Mouse (Mus musculus): ENCODE measurements around the gene Doxl2.

Doxl2 gene

GRCm38 (mm10) chr6:49009161-49009555, 34.4 kb downstream of the Doxl2 start:
- in situ Hi-C loops (cut with MseI, MboI) = no loop called here

- in situ Hi-C loops (cut with MseI, MboI) = no loop called here
Measured at GRCm38 (mm10) chr6:49009665-49010064, 34.9 kb downstream of the Doxl2 start.

- in situ Hi-C loops (cut with MseI, MboI) = no loop called here
Measured at GRCm38 (mm10) chr6:49011191-49011590, 36.4 kb downstream of the Doxl2 start.

- in situ Hi-C loops (cut with MseI, MboI) = no loop called here
Measured at GRCm38 (mm10) chr6:49013023-49013422, 38.3 kb downstream of the Doxl2 start.

- in situ Hi-C loops (cut with MseI, MboI) = no loop called here
Measured at GRCm38 (mm10) chr6:49013458-49013857, 38.7 kb downstream of the Doxl2 start.

DNA sequence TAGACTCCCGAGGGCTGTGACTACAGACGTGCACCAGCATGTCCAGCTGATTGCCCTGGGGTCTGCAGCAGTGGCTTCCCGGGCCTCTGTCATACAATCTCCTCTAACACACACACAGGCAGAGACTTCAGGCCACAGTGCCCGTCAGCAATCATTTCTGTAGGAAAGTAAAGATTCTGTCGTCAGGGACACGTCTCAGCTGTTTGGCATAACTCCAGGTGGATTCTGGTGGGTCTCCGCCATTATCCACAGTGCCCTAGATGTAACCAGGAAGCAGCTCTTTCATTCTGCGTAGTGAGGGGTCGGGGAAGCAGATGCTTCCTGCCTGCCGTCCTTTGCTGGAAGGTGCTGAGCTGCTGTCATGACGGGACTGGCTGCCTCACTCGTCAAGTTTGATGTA, 42.4 kb downstream of the Doxl2 start:
- in situ Hi-C loops (cut with MseI, MboI) = no loop called here

- in situ Hi-C loops (cut with MseI, MboI) = no loop called here
Measured at GRCm38 (mm10) chr6:49019341-49019740, 44.6 kb downstream of the Doxl2 start.

GRCm38 (mm10) chr6:49021141-49022012, 46.6 kb downstream of the Doxl2 start:
- in situ Hi-C loops (cut with MseI, MboI) = no loop called here

DNA sequence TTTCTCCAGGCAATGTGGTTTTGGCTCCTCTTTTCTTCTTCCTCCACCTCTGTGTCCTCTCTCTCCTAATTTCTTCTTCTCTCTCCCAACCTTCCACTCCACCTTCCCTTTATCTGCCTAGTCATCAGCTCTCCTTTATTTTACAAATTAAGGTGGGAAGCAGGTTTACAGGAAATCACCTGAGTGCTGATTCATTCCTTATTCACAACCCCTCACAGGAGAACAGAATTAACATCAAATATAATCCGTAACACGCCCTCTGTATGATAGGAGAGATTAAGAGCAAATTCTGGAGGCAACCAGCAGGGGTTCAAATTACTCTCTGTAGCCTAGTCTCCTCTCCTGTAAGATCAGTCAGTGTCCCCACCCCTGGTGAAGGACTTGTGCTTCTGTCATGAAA, 47.6 kb downstream of the Doxl2 start:
- in situ Hi-C loops (cut with MseI, MboI) = no loop called here

DNA sequence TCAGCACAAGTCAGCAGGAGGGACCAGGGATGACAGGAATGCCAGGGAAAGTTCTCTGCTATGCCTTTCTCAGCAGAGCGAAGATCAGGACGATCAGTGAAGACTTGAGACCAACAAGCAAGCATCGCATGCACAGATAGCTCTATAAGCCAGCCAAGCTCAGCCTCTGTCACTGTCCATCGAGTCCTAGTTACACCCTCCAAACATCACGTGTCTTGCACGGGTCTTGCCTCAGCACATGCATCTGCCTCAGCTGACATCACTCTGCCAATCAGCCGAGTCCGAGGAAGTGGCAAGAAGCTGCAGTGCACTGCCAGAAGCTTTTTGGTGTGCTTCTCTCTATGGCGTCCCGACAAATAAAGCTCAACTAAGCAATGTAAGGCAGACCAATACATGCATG, 48.6 kb downstream of the Doxl2 start:
- in situ Hi-C loops (cut with MseI, MboI) = no loop called here

- in situ Hi-C loops (cut with MseI, MboI) = no loop called here
Measured at GRCm38 (mm10) chr6:49025290-49025689, 50.5 kb downstream of the Doxl2 start.

DNA sequence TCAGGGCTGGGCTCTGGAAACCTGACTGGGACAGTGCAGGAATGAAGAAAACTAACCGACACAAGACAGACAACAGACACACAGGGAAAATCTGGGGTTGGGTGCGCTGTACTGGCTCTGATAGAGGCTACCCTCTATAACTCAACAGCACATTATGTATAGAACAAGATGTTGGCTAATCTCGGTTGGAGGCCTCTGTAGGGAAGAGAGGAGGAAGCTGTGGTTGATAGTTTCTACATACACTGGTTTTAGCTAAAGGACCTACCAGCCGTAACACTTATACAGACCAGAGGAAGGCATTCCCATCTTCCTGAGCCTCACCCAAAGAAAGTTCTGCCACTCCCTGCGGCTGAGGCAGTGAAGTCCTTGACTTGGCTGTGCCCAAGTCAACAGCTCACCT, 51.7 kb downstream of the Doxl2 start:
- in situ Hi-C loops (cut with MseI, MboI) = no loop called here

GRCm38 (mm10) chr6:49028019-49028418, 53.3 kb downstream of the Doxl2 start:
- in situ Hi-C loops (cut with MseI, MboI) = no loop called here

Measured in mouse trophoblast stem cell (cell line).